Mouse (Mus musculus): ENCODE measurements at regions not wholly inside any gene's neighbourhood (a gene's known extent, or its start where the extent isn't known, plus 50 kb on each side); places are given as distances from the start of the nearest gene placed in this dataset.
"Not testable (repeated sequence)": the region's sequence is repeated elsewhere in the genome, so short reads cannot be mapped to it uniquely, and the experiment has no call there.

- not testable (repeated sequence) for DNase-seq (ENCODE audit: low read depth, low spot score)
Measured at GRCm38 (mm10) chr16:21102033-21102432, 51.8 kb downstream of the Teddm3 start.

GRCm38 (mm10) chr16:21100126-21100525, 53.7 kb downstream of the Teddm3 start:
- DNase-seq (ENCODE audit: low read depth, low spot score): not testable (repeated sequence)

GRCm38 (mm10) chr16:21074779-21075148, 79.0 kb downstream of the Teddm3 start:
- DNase-seq (ENCODE audit: low read depth, low spot score): no peak

- not testable (repeated sequence) for DNase-seq (ENCODE audit: low read depth, low spot score)
Measured at GRCm38 (mm10) chr16:21074082-21074778, 79.6 kb downstream of the Teddm3 start.

GRCm38 (mm10) chr16:21060211-21060610, 93.6 kb downstream of the Teddm3 start:
- no peak for DNase-seq (ENCODE audit: low read depth, low spot score)

- DNase-seq (ENCODE audit: low read depth, low spot score): no peak
Measured at GRCm38 (mm10) chr16:21054772-21055171, 99.0 kb downstream of the Teddm3 start.

- DNase-seq (ENCODE audit: low read depth, low spot score): not testable (repeated sequence)
Measured at GRCm38 (mm10) chr16:21022087-21022486, 131.7 kb downstream of the Teddm3 start.

- DNase-seq (ENCODE audit: low read depth, low spot score): no peak
Measured at GRCm38 (mm10) chr16:21004871-21005270, 148.9 kb downstream of the Teddm3 start.

- no peak for DNase-seq (ENCODE audit: low read depth, low spot score)
Measured at GRCm38 (mm10) chr16:21001126-21001525, 152.7 kb downstream of the Teddm3 start.

GRCm38 (mm10) chr16:20990524-20990923, 163.3 kb downstream of the Teddm3 start:
- DNase-seq (ENCODE audit: low read depth, low spot score): no peak

GRCm38 (mm10) chr16:20975406-20975805, 178.4 kb downstream of the Teddm3 start:
- no peak for DNase-seq (ENCODE audit: low read depth, low spot score)

- no peak for DNase-seq (ENCODE audit: low read depth, low spot score)
Measured at GRCm38 (mm10) chr16:20972442-20972841, 181.4 kb downstream of the Teddm3 start.

GRCm38 (mm10) chr16:20958905-20959304, 194.9 kb downstream of the Teddm3 start:
- DNase-seq (ENCODE audit: low read depth, low spot score): no peak

- DNase-seq (ENCODE audit: low read depth, low spot score): no peak
Measured at GRCm38 (mm10) chr16:20936722-20937121, 202.4 kb upstream of the Thpo start.

GRCm38 (mm10) chr16:20934846-20935245, 200.5 kb upstream of the Thpo start:
- not testable (repeated sequence) for DNase-seq (ENCODE audit: low read depth, low spot score)

- DNase-seq (ENCODE audit: low read depth, low spot score): not testable (repeated sequence)
Measured at GRCm38 (mm10) chr16:20930003-20930402, 195.7 kb upstream of the Thpo start.

- DNase-seq (ENCODE audit: low read depth, low spot score): not testable (repeated sequence)
Measured at GRCm38 (mm10) chr16:20925776-20926175, 191.5 kb upstream of the Thpo start.

- not testable (repeated sequence) for DNase-seq (ENCODE audit: low read depth, low spot score)
Measured at GRCm38 (mm10) chr16:20910864-20911263, 176.6 kb upstream of the Thpo start.

GRCm38 (mm10) chr16:20908467-20909351, 174.4 kb upstream of the Thpo start:
- not testable (repeated sequence) for DNase-seq (ENCODE audit: low read depth, low spot score)

GRCm38 (mm10) chr16:20895734-20896133, 161.4 kb upstream of the Thpo start:
- no peak for DNase-seq (ENCODE audit: low read depth, low spot score)

GRCm38 (mm10) chr16:20871726-20872125, 137.4 kb upstream of the Thpo start:
- DNase-seq (ENCODE audit: low read depth, low spot score): no peak

GRCm38 (mm10) chr16:20866771-20867170, 132.5 kb upstream of the Thpo start:
- no peak for DNase-seq (ENCODE audit: low read depth, low spot score)

- no peak for DNase-seq (ENCODE audit: low read depth, low spot score)
Measured at GRCm38 (mm10) chr16:20861256-20861655, 126.9 kb upstream of the Thpo start.
